Mouse (Mus musculus) left cerebral cortex, postnatal 36 days (tissue): ENCODE data around the gene Fgf10. TPM values are rescaled to one million over a fixed set of nuclear protein-coding genes. Genes with fewer than 3 reads are reported as not detected.

ENCODE experiments used
- DNase-seq, 2 experiments: peaks; one replicate each; pipeline ENCODE4 v3.0.0; 2021 to 2022; ENCODE audit warnings: low spot score in 2 of 2, mixed read lengths in 1 of 2
- intact Hi-C: fragments of 180-260 bp; cut with DNase I; formaldehyde crosslinking; loops from one replicate; pipeline ENCODE4 v1.15.1; 2025
- total RNA-seq, 2 experiments: library from RNA; stranded (reverse); gene quantifications; 2 replicates each; pipeline ENCODE4 v1.2.3; 2021

Fgf10 gene
- 1 to 10 TPM; 4.0 to 4.1 TPM for total RNA-seq

DNA sequence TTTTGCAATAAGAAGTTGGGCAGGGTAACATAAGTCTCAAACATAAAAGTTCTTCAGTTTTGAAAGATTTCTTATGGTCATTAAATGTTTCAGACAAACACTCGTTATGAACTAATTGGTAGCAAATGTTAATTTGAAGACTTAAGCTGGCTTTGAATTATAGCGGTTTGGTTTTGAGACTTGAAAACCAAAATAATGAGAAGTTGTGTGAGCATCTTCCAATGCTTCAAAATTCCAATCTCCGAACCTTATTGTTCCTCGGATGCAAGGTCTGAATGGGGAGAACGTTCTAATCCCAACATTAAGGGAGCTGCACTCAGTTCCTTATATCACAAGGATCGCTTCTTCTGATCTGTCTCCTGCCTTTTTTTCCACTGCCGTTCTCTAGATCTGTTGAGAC, at the start of gene Fgf10:
Gene Fgf10, plus strand, starts transcription at position 301 of the 400 bp plus-strand sequence.
- no peak for DNase-seq
- intact Hi-C loops = no loop called here

DNA sequence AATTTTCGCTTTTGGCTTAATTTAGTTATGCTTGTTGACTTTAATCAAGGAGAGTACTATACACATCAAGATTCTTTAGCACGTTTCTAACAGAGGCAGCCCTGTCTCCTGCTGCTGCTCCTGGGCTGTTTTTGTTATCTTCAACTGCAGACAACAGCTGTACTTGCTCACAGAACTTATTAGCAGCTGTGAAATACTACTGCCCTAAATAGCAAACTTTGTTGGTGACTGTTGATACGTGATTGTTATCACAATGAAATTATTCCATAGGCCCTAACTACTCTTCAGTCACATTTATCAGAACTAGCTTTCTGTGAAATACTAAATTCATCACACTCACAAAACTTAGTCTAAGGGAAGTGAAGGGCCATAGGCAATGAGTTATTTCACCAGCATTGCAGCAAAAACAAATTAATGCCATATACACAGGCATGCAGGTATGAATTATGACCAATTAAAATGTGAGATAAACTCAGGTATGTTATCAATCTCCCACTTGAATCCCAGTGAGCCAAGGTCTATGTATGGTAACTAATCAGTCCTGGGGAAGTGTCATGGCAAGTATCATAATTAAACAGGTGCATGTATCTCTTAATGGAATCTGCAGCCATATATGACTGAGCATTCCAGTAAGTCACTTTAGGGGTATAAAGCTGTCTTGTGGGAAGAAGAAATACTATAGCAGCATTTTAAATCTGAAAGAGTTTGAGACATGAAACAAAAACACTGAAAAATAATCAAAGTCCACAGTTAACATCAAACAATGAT, 39.7 kb upstream of the Fgf10 start:
- intact Hi-C loops = no loop called here
- DNase-seq = no peak

DNA sequence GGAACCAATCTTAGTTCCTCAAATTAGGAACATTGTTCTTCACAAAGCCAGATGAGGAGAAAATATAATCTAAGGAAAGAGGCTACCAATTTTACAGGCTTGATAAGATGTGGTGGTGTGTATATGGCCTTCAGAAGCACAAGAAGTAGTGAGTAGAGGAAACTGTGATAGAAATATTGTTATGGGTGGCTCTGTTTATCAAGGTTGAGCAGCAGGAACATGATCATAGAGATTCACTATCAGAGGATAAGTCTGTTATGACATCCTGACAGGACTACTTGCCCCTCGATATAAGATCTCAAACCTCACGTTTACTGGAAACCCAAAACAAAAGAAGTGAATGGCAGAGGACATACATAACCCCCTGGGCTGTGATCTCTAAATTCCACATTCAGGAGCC, 38.1 kb upstream of the Fgf10 start:
- intact Hi-C loops = no loop called here
- DNase-seq = no peak

DNA sequence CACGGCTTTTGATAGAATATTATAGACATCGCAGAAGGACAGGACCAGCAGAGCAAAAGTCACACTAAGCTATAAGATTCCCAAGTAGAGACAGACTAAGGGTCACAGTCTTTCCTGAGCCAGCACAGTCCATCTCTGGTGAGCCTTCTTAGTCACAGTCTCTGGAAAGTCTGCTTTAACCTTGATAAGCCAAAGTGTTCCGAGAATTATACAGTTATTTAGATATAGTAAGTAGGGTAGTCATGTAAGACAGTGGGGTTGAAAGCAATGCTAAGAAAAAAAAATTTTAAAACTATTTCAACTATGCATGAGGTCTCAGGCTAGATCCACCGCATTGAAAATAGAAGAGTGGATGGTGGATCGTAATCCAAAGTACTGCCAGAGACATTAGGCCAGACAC, 33.5 kb upstream of the Fgf10 start:
- intact Hi-C loops = no loop called here
- no peak for DNase-seq

DNA sequence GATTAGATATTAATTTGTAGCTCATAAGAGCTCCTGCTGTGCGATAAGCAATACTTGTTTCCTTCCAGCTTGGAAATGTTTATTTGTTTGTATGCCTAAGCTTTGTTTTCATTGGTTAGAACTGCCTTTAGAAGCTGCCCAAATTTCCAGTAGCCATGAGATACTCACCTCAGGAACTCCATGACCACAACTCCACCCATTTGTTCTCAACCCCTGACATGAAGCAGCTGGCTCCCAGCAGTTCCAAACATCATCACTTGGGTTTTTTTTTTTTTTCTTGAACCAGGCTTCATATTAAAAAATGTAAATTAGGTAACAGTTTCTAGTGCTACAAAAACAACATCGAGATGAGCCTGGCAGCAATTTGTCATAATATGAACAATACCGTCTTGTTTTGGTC, 27.0 kb upstream of the Fgf10 start:
- intact Hi-C loops = no loop called here
- no peak for DNase-seq

DNA sequence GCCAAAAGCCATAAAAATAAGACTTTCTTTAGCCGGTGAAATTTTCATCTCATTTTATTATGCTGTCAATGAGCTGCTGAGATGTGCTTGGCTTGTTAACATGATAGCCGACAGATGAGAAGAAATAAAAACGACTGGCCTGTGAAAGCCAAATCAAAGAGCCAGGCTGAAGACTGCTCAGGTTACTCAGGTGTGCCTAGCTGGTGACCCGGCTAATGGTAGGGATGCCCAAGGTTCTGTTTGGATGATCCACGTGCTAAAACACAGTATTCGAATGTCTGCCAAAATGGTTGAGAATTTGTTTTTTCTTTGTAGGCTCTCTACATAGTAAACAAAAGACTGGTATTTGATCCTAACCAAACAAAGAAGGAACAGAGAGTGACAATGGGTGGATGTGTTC, 26.5 kb upstream of the Fgf10 start:
- intact Hi-C loops = no loop called here
- no peak for DNase-seq

DNA sequence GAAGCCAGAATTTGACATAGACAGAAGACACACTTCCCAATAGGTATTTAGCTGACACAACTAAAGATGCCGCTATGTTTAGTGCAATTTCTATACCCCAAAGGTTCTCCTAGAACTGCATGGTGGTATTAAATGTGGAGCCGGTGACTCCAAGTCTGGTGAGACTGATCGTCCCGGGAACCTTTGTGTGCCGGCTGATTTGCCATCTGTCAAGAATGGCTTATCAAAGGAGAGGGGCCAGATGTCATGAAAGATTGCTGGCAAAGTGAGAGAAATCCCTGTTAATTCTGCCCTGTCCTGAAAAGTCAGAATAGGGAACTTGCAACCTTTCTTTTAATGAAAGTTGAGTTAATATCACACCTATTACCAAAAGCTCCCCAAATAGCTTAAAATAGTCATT, 12.6 kb upstream of the Fgf10 start:
- DNase-seq = no peak
- intact Hi-C loops = no loop called here

DNA sequence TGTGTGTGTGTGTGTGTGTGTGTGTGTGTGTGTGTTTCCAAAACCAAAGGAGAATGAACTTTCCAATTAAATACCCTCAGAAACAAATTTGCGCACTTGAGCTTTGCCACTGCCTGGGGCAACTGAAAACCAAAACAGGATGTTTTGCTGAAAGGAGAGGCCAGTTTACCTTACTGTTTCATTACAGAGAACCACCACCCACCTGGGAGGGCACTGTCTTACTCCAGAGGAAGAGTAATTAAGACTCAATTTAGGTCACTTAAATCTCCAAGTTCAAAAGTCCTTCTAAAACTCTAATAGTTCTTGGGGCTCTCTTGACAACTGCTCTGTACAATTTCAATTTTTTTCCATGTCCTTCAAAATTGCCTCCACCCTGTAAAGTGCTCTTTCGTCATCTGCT, 11.6 kb upstream of the Fgf10 start:
- DNase-seq = no peak
- intact Hi-C loops = no loop called here

DNA sequence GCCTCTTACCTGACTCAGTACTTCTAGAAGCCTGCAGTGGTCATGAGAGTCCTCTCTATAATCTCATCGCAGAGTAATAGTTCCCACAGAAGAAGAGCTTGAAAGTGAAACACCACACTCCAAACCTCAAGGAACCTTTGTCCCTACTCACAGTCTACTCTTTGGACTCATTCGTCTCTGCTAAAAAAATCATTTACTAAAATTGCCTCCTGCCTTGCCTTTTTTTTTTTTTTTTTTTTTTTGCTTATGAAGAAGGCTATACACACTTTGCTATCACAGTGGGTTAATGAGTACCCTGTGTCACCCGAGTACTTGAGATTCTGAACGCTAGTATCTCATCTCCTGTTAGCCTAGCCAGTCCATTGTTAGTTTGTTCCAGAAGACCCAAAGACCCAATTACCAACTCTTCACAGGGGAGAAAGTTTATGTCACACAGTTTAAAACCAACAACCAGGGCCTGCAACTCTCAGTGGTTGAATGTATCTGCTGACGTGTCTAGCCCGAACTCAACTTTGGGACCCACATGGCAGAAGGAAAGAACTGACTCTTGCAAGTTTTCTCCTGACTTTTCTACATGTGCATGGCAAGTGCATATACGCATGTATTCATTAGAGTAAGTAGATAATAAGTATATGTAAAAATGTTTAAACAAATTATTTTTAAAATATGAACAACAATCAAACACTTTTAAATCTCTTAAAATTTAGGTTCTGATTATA, 10.8 kb upstream of the Fgf10 start:
- intact Hi-C loops = no loop called here

DNA sequence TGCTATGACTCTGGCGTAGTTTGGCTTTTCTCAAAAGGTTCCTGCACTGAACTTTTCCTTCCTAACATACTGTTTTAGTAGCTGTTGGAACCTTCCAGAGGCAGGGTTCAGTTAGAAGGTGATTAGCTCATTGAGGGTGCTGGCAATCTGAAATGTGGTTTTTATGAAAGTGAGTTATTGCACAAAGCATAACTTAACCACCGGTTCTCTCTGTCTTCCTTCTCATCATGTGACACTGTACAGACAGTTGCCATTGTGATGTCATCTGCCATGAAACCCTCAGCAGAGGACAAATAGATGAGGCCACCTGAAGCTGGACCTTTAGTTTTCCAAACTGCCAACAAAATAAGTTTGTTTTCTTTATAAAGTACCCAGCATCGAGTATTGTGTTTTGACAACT, 7.9 kb upstream of the Fgf10 start:
- intact Hi-C loops = no loop called here
- no peak for DNase-seq

More for the DNA sequence above, 10.8 kb upstream of the Fgf10 start:
- no peak for DNase-seq

DNA sequence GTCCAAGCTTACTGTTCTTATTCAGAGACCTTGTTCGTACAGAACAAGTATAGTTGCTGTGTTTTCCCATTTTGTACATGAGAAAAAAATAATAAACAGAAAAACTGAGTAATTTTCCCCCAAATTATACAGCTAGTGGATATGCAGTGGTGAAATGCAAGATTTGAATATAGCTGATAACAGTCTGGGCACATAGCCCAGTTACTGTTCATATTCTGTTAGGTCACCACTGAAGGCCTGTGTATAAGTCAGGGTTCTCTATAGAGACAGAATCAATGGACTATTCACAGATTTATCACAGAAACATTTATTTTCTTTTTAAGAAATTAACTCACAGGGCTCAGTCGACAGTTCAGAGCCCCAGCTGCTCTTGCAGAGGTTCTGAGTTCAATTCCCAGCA, 4.7 kb upstream of the Fgf10 start:
- no peak for DNase-seq
- intact Hi-C loops = no loop called here

DNA sequence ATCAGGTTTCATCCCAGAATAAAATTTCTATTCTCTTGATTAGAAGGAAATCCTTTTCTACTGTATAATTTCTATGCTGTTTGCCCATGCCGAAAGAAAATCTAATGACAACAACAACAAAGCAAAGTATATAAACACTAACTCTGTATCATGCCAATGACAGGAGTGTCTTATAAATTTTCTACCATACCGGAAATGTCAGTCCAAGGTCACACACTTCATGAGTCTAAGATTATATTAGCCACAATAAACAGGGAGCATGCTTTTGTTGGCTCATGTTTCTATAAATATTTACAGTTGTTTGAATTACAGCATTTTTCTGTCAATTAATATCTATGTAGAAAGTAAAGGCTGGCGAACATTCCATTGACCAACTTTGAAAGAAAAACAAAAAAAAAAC, 9.6 kb downstream of the Fgf10 start:
- intact Hi-C loops = no loop called here

DNA sequence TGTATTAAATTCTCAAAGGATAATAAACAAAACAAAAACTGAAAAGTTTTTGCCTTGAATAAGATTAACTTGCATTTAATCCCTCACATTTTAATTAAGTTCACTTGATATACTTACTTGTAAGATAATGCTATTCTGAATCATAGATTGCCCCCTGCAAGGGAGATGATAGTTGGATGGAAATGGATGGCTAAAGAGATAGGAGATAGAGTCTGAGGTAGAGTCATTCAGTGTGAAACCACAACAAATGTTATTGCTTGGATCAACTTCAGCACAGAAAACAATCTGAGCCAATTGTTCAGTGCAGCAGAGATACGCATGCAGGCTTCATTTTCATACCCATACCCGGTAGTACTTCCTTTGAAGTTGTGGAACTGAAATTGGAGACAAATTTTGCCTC, 23.5 kb downstream of the Fgf10 start:
- no peak for DNase-seq
- intact Hi-C loops = no loop called here

More for the DNA sequence above, 9.6 kb downstream of the Fgf10 start:
- no peak for DNase-seq

DNA sequence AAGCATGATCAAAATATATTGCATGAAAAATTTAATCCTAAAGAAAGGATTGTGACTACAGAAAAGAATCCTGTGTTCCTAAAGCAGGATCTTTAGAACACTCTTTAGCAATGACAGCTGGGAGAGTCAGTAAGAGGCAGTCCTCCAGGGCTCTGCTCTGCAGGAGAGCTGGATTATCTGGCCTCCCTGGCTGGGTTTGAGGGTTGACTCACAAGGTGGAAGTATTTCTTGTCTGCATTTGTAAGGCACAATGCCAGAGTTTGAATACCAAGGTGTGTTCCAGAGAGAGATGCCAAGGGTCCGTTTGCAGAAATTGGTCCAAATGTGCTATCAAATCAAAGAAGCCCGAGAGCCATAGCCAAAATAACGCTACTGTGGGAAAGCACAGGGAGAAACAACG, 25.5 kb downstream of the Fgf10 start:
- intact Hi-C loops = no loop called here

DNA sequence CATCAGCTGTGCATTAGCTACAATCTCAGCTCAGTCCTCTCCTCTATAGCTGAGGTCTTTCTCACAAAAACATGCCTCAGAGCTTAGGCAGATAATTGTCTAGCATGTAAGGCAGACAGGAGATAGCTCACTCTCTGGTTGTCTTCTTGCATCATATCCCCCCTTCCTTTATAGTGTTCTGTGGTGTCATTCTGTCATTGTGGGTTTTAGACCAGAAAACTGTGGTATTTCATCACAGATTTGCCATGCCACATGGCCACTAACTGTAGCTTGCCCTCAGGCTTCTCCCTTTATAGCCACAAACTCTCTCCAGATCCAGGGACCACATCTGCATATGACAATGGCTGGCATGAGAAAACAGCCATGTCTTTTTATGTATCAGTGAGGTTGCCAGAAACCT, 34.1 kb downstream of the Fgf10 start:
- no peak for DNase-seq
- intact Hi-C loops = no loop called here

More for the DNA sequence above, 25.5 kb downstream of the Fgf10 start:
- DNase-seq = no peak

DNA sequence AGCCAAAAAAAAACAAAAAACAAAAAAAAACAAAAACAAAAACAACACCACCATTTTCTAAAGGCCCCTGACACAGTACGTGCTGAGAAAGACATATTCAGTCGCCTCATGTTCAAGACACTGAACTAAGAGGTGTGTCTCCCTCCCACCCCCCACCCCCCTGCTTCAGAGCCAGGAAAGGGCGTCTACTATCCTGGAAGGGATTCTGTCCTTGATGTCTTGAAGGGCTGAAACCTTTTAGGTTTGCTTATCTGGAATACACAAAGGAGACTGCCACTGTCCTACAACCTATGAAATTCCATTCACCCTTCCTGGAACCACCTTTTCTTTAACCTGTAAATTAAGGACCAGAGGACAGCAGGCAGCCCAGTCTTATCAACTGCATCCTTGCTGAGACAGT, 36.1 kb downstream of the Fgf10 start:
- no peak for DNase-seq
- intact Hi-C loops = no loop called here

DNA sequence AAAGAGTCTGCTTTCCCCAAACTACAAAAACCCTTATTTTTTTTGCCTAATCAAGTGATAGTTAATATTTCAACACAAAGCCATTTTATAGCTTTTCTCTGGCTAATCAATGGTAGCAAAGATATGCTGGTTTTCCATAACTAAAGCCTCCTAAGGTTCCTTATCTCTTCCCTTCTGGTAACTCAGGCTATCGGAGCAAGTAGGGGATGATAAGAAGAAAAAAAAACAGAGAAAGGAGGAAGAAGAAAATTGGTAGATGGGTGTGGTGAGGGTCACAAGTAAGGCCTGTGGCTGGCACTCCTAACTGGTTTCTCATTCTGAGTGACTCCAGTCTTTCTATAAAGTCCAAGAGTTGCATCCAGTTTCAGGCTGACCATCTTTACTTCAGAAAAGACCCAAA, 40.3 kb downstream of the Fgf10 start:
- intact Hi-C loops = no loop called here
- no peak for DNase-seq

DNA sequence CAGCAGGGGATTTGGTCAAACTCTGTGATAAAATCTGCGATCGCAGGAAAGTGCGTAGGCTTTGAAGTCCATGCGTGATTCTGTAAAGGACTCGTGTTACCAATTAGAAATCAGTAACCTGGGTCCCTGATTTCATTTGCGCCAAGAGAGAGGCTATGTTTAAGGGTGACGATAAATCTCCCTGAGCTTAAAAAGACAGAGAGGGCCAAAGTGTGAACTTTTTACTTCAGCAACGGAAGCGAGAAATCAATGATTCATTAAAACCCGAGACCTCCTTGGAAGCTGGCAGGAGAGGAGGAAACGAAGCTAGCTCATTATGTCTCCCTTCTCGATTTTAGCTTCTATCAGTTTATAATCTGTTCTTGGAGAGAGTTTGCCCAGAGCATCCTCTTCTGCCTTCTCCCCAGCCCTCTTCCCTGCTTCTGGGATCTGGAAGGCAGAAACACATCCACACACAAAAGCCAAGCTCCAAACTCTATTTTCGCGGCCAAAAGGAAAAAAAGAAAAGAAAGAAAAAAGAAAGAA, 44.1 kb downstream of the Fgf10 start:
- no peak for DNase-seq

DNA sequence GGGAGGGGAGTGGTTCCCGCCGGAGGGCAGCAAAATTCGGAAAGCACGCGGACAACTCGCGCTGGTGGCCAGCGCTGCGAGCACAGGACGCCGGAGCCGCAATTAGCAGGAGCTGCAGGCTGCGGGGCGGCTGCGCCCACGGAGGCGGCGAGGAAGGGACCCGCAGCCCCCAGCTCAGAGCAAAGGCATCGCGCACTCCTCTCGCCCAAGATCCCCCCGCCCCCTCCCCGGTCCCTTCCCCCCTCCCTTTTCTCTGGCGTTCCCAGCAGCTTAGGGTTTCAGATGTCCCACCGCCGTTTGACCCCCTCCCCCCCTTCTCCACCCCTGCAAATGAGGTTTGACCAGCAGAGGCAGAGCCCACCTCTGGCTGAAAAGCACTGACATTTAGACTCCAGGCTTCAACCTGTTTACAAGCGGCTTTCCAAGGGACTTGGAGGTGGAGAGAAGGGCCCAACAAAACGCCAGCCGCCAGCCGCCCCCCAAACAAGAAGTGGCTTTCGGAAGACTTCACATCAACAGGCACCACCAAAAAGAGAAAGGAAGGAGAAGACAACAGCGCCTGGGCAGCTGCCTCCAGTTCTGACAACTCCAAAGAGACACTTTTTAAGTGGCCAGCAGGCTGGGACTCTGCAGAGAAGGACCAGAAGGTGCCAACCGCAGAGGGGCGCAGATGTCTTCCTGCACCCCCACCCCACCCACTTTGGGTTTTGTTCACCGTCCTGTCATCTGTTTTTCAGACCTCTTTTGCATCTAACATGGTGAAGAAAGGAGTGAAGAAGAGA, 44.9 kb downstream of the Fgf10 start:
- intact Hi-C loops = no loop called here
- DNase-seq = peak; percentile 9 to 16

More for the DNA sequence above, 44.1 kb downstream of the Fgf10 start:
- intact Hi-C loops = no loop called here
